7 mouse cellular contexts compared by ENCODE assay signal in the genomic region with DNA sequence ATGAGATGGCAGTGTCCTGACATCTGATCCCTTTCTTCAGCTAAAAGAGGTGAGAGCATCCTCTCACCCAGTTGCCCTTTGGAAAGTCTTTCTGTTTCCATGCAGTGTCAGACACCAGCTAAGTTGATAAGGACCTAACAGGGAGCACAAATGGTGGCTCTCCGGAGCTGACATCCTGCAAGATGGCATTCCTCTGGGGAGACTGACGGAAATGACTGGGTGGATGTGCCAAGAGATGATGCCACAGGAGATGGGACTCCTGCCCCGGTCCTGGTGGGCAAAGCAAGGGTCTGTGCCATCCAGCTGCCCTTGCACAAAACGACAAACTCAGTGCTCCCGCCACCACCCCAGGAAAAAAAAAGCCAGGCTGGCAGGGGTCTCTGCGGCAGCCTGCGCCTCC. TPM values are rescaled to one million over a fixed set of nuclear protein-coding genes. Genes with fewer than 3 reads are reported as not detected.
DNase-seq lines count a peak whose midpoint lies in the region; ATAC-seq lines count a peak whose summit lies in the region.

No protein-coding gene starts in this region.

- peaks cover 34% of the 10 kb centered on the region for H3K4me1 ChIP-seq in lung, embryonic 15.5 days
- peaks cover 30% of the 10 kb centered on the region for H3K4me1 ChIP-seq in forebrain, embryonic 12.5 days
- H3K4me1 ChIP-seq in limb, embryonic 13.5 days = peaks cover 52% of the 10 kb centered on the region
- peaks cover 30% of the 10 kb centered on the region for H3K4me1 ChIP-seq in stomach, embryonic 15.5 days

- no peaks in the 10 kb centered on the region for H3K27me3 ChIP-seq in lung, embryonic 15.5 days
- no peaks in the 10 kb centered on the region for H3K27me3 ChIP-seq in forebrain, embryonic 12.5 days
- H3K27me3 ChIP-seq in limb, embryonic 13.5 days = no peaks in the 10 kb centered on the region
- no peaks in the 10 kb centered on the region for H3K27me3 ChIP-seq in stomach, embryonic 15.5 days (replicated peaks)

- H3K4me3 ChIP-seq in lung, embryonic 15.5 days = peak overlapping the region; percentile 36
- H3K4me3 ChIP-seq in forebrain, embryonic 12.5 days (replicated peaks) = peak overlapping the region; percentile 48
- H3K4me3 ChIP-seq in limb, embryonic 13.5 days = peak overlapping the region; percentile 35
- H3K4me3 ChIP-seq in stomach, embryonic 15.5 days (replicated peaks) = peak overlapping the region; percentile 43

- peak overlapping the region; percentile 31 for H3K9ac ChIP-seq in lung, embryonic 15.5 days
- peak overlapping the region; percentile 75 for H3K9ac ChIP-seq in forebrain, embryonic 12.5 days
- H3K9ac ChIP-seq in limb, embryonic 13.5 days = peak overlapping the region; percentile 65
- H3K9ac ChIP-seq in stomach, embryonic 15.5 days = peak overlapping the region; percentile 32; the same call in 1 of the 2 replicates

- peak overlapping the region; percentile 60 for H3K4me2 ChIP-seq in lung, embryonic 15.5 days
- H3K4me2 ChIP-seq in forebrain, embryonic 12.5 days = peak overlapping the region; percentile 65
- H3K4me2 ChIP-seq in limb, embryonic 13.5 days (replicated peaks) = peak overlapping the region; percentile 69
- peak overlapping the region; percentile 67 for H3K4me2 ChIP-seq in stomach, embryonic 15.5 days

- ATAC-seq in lung, embryonic 15.5 days (ENCODE audit: borderline replicate concordance, extremely low read depth, low FRiP score, low TSS enrichment) = peak; percentile 1; the same call in 1 of the 2 replicates
- ATAC-seq in forebrain, embryonic 12.5 days (ENCODE audit: low FRiP score) = no peak
- no peak for ATAC-seq in limb, embryonic 13.5 days (ENCODE audit: low FRiP score, low read depth)
- no peak for ATAC-seq in stomach, embryonic 15.5 days (ENCODE audit: insufficient read depth, low FRiP score, low read depth)

- H3K27ac ChIP-seq in lung, embryonic 15.5 days = peak overlapping the region; percentile 88
- peak overlapping the region; percentile 84 for H3K27ac ChIP-seq in forebrain, embryonic 12.5 days
- H3K27ac ChIP-seq in limb, embryonic 13.5 days = peak overlapping the region; percentile 96
- peak overlapping the region; percentile 93 for H3K27ac ChIP-seq in stomach, embryonic 15.5 days

- no peaks in the 10 kb centered on the region for H3K9me3 ChIP-seq in lung, embryonic 15.5 days
- no peaks in the 10 kb centered on the region for H3K9me3 ChIP-seq in forebrain, embryonic 12.5 days
- H3K9me3 ChIP-seq in limb, embryonic 13.5 days = no peaks in the 10 kb centered on the region
- no peaks in the 10 kb centered on the region for H3K9me3 ChIP-seq in stomach, embryonic 15.5 days

- WGBS in lung, embryonic 15.5 days = 18% methylated on average over 7 of the region's 7 CpGs
- WGBS in forebrain, embryonic 12.5 days = 25% methylated on average over 7 of the region's 7 CpGs
- 19% methylated on average over 7 of the region's 7 CpGs for WGBS in limb, embryonic 13.5 days
- 22% methylated on average over 6 of the region's 7 CpGs for WGBS in stomach, embryonic 15.5 days

- DNase-seq in lung, postnatal 4 days = no peak
- no peak for DNase-seq in left cerebral cortex, adult 18-20 months (ENCODE audit: low spot score in 2 of 2)
- DNase-seq in MN1 (ENCODE audit: low spot score) = no peak

- peaks cover 38% of the 10 kb centered on the region for H3K36me3 ChIP-seq in lung, embryonic 15.5 days
- H3K36me3 ChIP-seq in forebrain, embryonic 12.5 days (replicated peaks) = peaks cover 40% of the 10 kb centered on the region
- H3K36me3 ChIP-seq in limb, embryonic 13.5 days = peaks cover 41% of the 10 kb centered on the region
- H3K36me3 ChIP-seq in stomach, embryonic 15.5 days = peaks cover 21% of the 10 kb centered on the region

RNA-seq across cellular contexts. Expression of gene Mcts2, which starts 20.4 kb away (rescaled TPM):
- 27.1 and 28.5 TPM in 2 replicates for polyA plus RNA-seq in lung, embryonic 15.5 days (2015; fragmentation: Nextera tagmentation; extraction: Ambion mirVana)
- 39.5 and 41.2 TPM in 2 replicates for polyA plus RNA-seq in forebrain, embryonic 12.5 days (2016; fragmentation: Nextera tagmentation; extraction: Ambion mirVana)
- polyA plus RNA-seq in limb, embryonic 13.5 days (2015; fragmentation: Nextera tagmentation; extraction: Ambion mirVana) = 29.2 and 30.0 TPM in 2 replicates
- 23.1 and 26.7 TPM in 2 replicates for polyA plus RNA-seq in stomach, embryonic 15.5 days (2015; fragmentation: Nextera tagmentation; extraction: Ambion mirVana)
- 10 to 100 TPM; 14.1 to 17.5 TPM for total RNA-seq in left cerebral cortex, adult 18-20 months (2021)

RNA-seq across cellular contexts. Expression of gene Id1, which starts 28.9 kb away (rescaled TPM):
- 134 and 143 TPM in 2 replicates for polyA plus RNA-seq in lung, embryonic 15.5 days (2015; fragmentation: Nextera tagmentation; extraction: Ambion mirVana)
- 37.9 and 48.5 TPM in 2 replicates for polyA plus RNA-seq in forebrain, embryonic 12.5 days (2016; fragmentation: Nextera tagmentation; extraction: Ambion mirVana)
- polyA plus RNA-seq in limb, embryonic 13.5 days (2015; fragmentation: Nextera tagmentation; extraction: Ambion mirVana) = 232 and 236 TPM in 2 replicates
- polyA plus RNA-seq in stomach, embryonic 15.5 days (2015; fragmentation: Nextera tagmentation; extraction: Ambion mirVana) = 117 and 138 TPM in 2 replicates
- 10 to 100 TPM; 20.6 to 27.2 TPM for total RNA-seq in left cerebral cortex, adult 18-20 months (2021)

RNA-seq across cellular contexts. Expression of gene H13, which starts 37.9 kb away (rescaled TPM):
- 97.7 and 104 TPM in 2 replicates for polyA plus RNA-seq in lung, embryonic 15.5 days (2015; fragmentation: Nextera tagmentation; extraction: Ambion mirVana)
- polyA plus RNA-seq in forebrain, embryonic 12.5 days (2016; fragmentation: Nextera tagmentation; extraction: Ambion mirVana) = 128 and 131 TPM in 2 replicates
- 156 and 159 TPM in 2 replicates for polyA plus RNA-seq in limb, embryonic 13.5 days (2015; fragmentation: Nextera tagmentation; extraction: Ambion mirVana)
- 122 and 135 TPM in 2 replicates for polyA plus RNA-seq in stomach, embryonic 15.5 days (2015; fragmentation: Nextera tagmentation; extraction: Ambion mirVana)
- 10 to 100 TPM; 73.4 to 79.2 TPM for total RNA-seq in left cerebral cortex, adult 18-20 months (2021)

RNA-seq across cellular contexts. Expression of gene Cox4i2, which starts 46.8 kb away (rescaled TPM):
- polyA plus RNA-seq in lung, embryonic 15.5 days (2015; fragmentation: Nextera tagmentation; extraction: Ambion mirVana) = 74.8 and 81.0 TPM in 2 replicates
- polyA plus RNA-seq in forebrain, embryonic 12.5 days (2016; fragmentation: Nextera tagmentation; extraction: Ambion mirVana) = 3.1 and 3.6 TPM in 2 replicates
- polyA plus RNA-seq in limb, embryonic 13.5 days (2015; fragmentation: Nextera tagmentation; extraction: Ambion mirVana) = 32.0 and 34.4 TPM in 2 replicates
- polyA plus RNA-seq in stomach, embryonic 15.5 days (2015; fragmentation: Nextera tagmentation; extraction: Ambion mirVana) = 19.0 and 19.5 TPM in 2 replicates
- total RNA-seq in left cerebral cortex, adult 18-20 months (2021) = 1 to 10 TPM; 2.7 to 2.8 TPM
